ENCODE assay signal across 8 mouse cellular contexts in genomic region chr6:114643716-114644115, GRCm38 (mm10). TPM values are rescaled to one million over a fixed set of nuclear protein-coding genes. Genes with fewer than 3 reads are reported as not detected.
DNase-seq lines count a peak whose midpoint lies in the region; ATAC-seq and TF ChIP-seq lines count a peak whose summit lies in the region.

No protein-coding gene starts in this region.

- H3K4me1 ChIP-seq in heart, adult 2 months (ENCODE audit: control insufficient read depth, insufficient read depth, low read length) = no peaks in the 10 kb centered on the region
- peaks cover 4% of the 10 kb centered on the region for H3K4me1 ChIP-seq in forebrain, embryonic 14.5 days (ENCODE audit: control insufficient read depth, insufficient read depth, low read length)
- H3K4me1 ChIP-seq in liver, embryonic 16.5 days (ENCODE audit: control insufficient read depth, low read depth, low read length) = peaks cover 15% of the 10 kb centered on the region

- H3K27me3 ChIP-seq in heart, adult 2 months (ENCODE audit: control insufficient read depth, insufficient read depth, low read length) = no peaks in the 10 kb centered on the region
- H3K27me3 ChIP-seq in forebrain, embryonic 14.5 days (replicated peaks; ENCODE audit: control insufficient read depth, insufficient read depth, low read length) = no peaks in the 10 kb centered on the region; the same call in 1 of the 2 replicates
- H3K27me3 ChIP-seq in liver, embryonic 16.5 days (ENCODE audit: control insufficient read depth, insufficient read depth, low read depth, low read length) = no peaks in the 10 kb centered on the region

- ATAC-seq in forebrain, embryonic 14.5 days = no peak
- ATAC-seq in liver, embryonic 16.5 days (ENCODE audit: low read depth) = no peak

- H3K9me3 ChIP-seq in forebrain, embryonic 14.5 days (replicated peaks; ENCODE audit: control insufficient read depth, low read length) = no peaks in the 10 kb centered on the region
- H3K9me3 ChIP-seq in liver, embryonic 16.5 days (replicated peaks; ENCODE audit: control insufficient read depth, low read length) = no peaks in the 10 kb centered on the region

- no peak for TF ChIP-seq POLR2A in heart, adult 2 months (IDR thresholded peaks at IDR 0.05; ENCODE audit: insufficient read depth, low read depth, low read length)

- H3K9ac ChIP-seq in heart, adult 2 months (ENCODE audit: low read depth, low read length) = peak overlapping the region; percentile 84
- H3K9ac ChIP-seq in forebrain, embryonic 14.5 days (ENCODE audit: low read length) = peak overlapping the region; percentile 75
- peak overlapping the region; percentile 93 for H3K9ac ChIP-seq in liver, embryonic 16.5 days (ENCODE audit: low read depth, low read length)

- DNase-seq in heart, adult 2 months = no peak
- DNase-seq in heart, postnatal 10 days = no peak
- DNase-seq in CD4-positive helper T cell, adult 2 months (ENCODE audit: low read depth, low spot score) = peak; percentile 33
- no peak for DNase-seq in forebrain, embryonic 14.5 days (ENCODE audit: low spot score)
- no peak for DNase-seq in urinary bladder, postnatal 36 days (ENCODE audit: low spot score in 2 of 2)
- DNase-seq in retina, embryonic 14.5 days (ENCODE audit: low spot score) = no peak
- DNase-seq in adipocyte (ENCODE audit: low spot score) = no peak

- H3K4me2 ChIP-seq in forebrain, embryonic 14.5 days (ENCODE audit: low read length) = peak overlapping the region; percentile 94
- H3K4me2 ChIP-seq in liver, embryonic 16.5 days (ENCODE audit: low read depth, low read length) = peak overlapping the region; percentile 82

- 42% methylated on average over 8 of the region's 8 CpGs for WGBS in heart, adult 2 months
- 47% methylated on average over 8 of the region's 8 CpGs for WGBS in forebrain, embryonic 14.5 days
- WGBS in liver, embryonic 16.5 days (ENCODE audit: insufficient replicate concordance) = 34% methylated on average over 8 of the region's 8 CpGs

- peak overlapping the region; percentile 97 for H3K4me3 ChIP-seq in heart, adult 2 months
- H3K4me3 ChIP-seq in forebrain, embryonic 14.5 days (ENCODE audit: low read depth, low read length) = peak overlapping the region; percentile 70
- peak overlapping the region; percentile 87 for H3K4me3 ChIP-seq in liver, embryonic 16.5 days (ENCODE audit: low read depth, low read length)

- TF ChIP-seq CTCF in heart, adult 2 months (IDR thresholded peaks at IDR 0.05) = no peak

- no peaks in the 10 kb centered on the region for H3K79me2 ChIP-seq in heart, adult 2 months (replicated peaks; ENCODE audit: control insufficient read depth, insufficient read depth, low read length)

- intact Hi-C loops in heart, adult 2 months (cut with DNase I) = loop anchor here (10.0 kb wide), 1 partner anchor 281 kb away; no protein-coding TSS in a partner anchor
- intact Hi-C loops in heart, postnatal 10 days (cut with DNase I) = no loop called here

- H3K27ac ChIP-seq in heart, adult 2 months = peak overlapping the region; percentile 93
- H3K27ac ChIP-seq in forebrain, embryonic 14.5 days (ENCODE audit: low read depth, low read length) = no peak overlapping the region
- peak overlapping the region; percentile 68 for H3K27ac ChIP-seq in liver, embryonic 16.5 days (ENCODE audit: low read length)

- TF ChIP-seq EP300 in heart, adult 2 months (IDR thresholded peaks at IDR 0.05; ENCODE audit: insufficient read depth, low read depth, low read length) = no peak

- H3K36me3 ChIP-seq in heart, adult 2 months (ENCODE audit: control insufficient read depth, insufficient read depth, low read length) = peaks cover 2% of the 10 kb centered on the region; the same call in 1 of the 2 replicates
- H3K36me3 ChIP-seq in forebrain, embryonic 14.5 days (ENCODE audit: control insufficient read depth, insufficient read depth, low read length) = no peaks in the 10 kb centered on the region
- H3K36me3 ChIP-seq in liver, embryonic 16.5 days (ENCODE audit: control insufficient read depth, insufficient read depth) = no peaks in the 10 kb centered on the region

RNA-seq across cellular contexts. Expression of gene Atg7, which starts 0.8 kb away (rescaled TPM):
- 10 to 100 TPM in 1 of 2 experiments, 1 to 10 TPM in 1; 9.9 to 10.7 TPM for total RNA-seq in heart, adult 2 months (2021)
- 11.1 and 14.6 TPM in 2 replicates for polyA plus RNA-seq in heart, adult 2 months (2012; rRNA removed)
- 10 to 100 TPM; 15.3 to 16.1 TPM for total RNA-seq in heart, postnatal 10 days (2021)
- 21.1 and 21.8 TPM in 2 replicates for polyA plus RNA-seq in forebrain, embryonic 14.5 days (2014; fragmentation: Nextera tagmentation; extraction: Ambion mirVana)
- polyA plus RNA-seq in liver, embryonic 16.5 days (2015; fragmentation: Nextera tagmentation; extraction: Ambion mirVana) = 11.4 and 13.2 TPM in 2 replicates
